Mouse (Mus musculus) cerebellum, adult 2 months (tissue): ENCODE results near the gene Med27. TPM values are rescaled to one million over a fixed set of nuclear protein-coding genes. Genes with fewer than 3 reads are reported as not detected.
A peak's percentile ranks its signal among the peaks of the same experiment; 100 is the strongest.

Source experiments
- DNase-seq, 2 experiments: peaks; one replicate each; pipeline ENCODE4 v3.0.0; 2021
- H3K27ac ChIP-seq: fragments of 200-500 bp; 2 replicates; pipeline ENCODE4 v1.5.1; 2012; ENCODE audit warnings: low read length, control low read depth, inconsistent platforms; ENCODE audit not compliant: insufficient read depth
- H3K27me3 ChIP-seq: fragments of 200-500 bp; 2 replicates; pipeline ENCODE4 v1.6.1; 2012; ENCODE audit warnings: inconsistent platforms, mild to moderate bottlenecking, low read length, moderate library complexity; ENCODE audit not compliant: control insufficient read depth, insufficient read depth
- H3K4me1 ChIP-seq: fragments of 200-500 bp; 2 replicates; pipeline ENCODE4 v1.6.1; 2011; ENCODE audit warnings: low read length; ENCODE audit not compliant: control insufficient read depth, insufficient read depth
- H3K4me3 ChIP-seq: fragments of 200-500 bp; replicated peaks from 2 replicates; pipeline ENCODE3; 2011; ENCODE audit warnings: mild to moderate bottlenecking, low read depth, low read length, control low read depth; ENCODE audit not compliant: insufficient read depth
- CTCF ChIP-seq: fragments of 200-500 bp; IDR thresholded peaks from 2 replicates; pipeline ENCODE4 v1.5.1; 2011; ENCODE audit warnings: low read depth, mild to moderate bottlenecking, control low read depth, low read length, moderate library complexity, borderline replicate concordance; ENCODE audit not compliant: insufficient read depth
- POLR2A ChIP-seq: fragments of 200-500 bp; IDR thresholded peaks from 2 replicates; pipeline ENCODE4 v1.6.1; 2011; ENCODE audit warnings: low read length, control low read depth, borderline replicate concordance; ENCODE audit not compliant: insufficient read depth
- WGBS: fragments of 180-500 bp; shearing (Covaris S2); methylation state at CpG from one replicate; pipeline ENCODE4 v1.1.7; 2018; 5-methylcytosine and 5-hydroxymethylcytosine counted together
- polyA plus RNA-seq: library from polyadenylated mRNA; depleted of rRNA; stranded (reverse); fragments of >200 nt; gene quantifications from 2 replicates; pipeline ENCODE4 v1.2.3, GENCODE M21; 2012; rRNA removed

Gene Med27
- 45.3 and 47.0 TPM in 2 replicates for polyA plus RNA-seq

DNA sequence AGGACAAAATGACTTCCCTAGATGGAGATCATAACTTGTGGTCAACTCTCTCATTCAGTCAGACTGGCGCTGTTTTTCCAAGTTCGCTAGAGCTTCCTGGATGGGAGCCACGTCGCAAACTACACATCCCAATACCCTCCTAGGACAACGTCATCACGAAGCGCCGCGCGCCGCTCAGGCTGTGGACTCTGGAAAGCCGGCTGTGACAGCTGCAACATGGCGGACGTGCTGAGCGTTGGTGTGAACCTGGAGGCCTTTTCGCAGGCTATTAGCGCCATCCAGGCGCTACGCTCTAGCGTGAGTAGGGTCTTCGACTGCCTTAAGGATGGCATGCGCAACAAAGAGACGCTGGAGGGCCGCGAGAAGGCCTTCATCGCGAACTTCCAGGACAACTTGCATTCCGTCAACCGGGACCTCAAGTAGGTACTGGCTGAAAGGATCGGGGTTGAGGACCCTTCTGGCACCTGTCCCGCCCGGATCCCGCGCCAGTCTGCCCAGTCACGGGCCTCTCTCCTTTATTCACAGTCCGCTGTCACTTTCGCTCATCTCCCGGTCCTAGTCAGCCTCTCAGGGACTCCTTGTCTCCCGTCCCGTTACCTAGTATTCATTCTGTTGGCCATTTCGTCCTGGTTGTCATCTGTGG lies at the start of gene Med27:
TSS of gene Med27 (plus strand) at position 191 of the 643 bp plus-strand sequence.
- Histone ChIP-seq H3K4me1 (peaks cover 4% of the 10 kb centered on the region; the same call in 1 of the 2 replicates), H3K27me3 (no peaks in the 10 kb centered on the region), H3K4me3 (peak within 1 kb of the TSS; percentile 76), H3K27ac (no peak within 1 kb of the TSS)
- DNase-seq, result peak; percentile 95 to 96
- under 1% methylated on average over 41 of the region's 41 CpGs for WGBS
- no peak for TF ChIP-seq CTCF
- peak; percentile 83; the same call in 1 of the 2 replicates for TF ChIP-seq POLR2A

GRCm38 (mm10) chr2:29309966-29310365 lies 36.7 kb upstream of the Med27 start:
- no peak overlapping the region for H3K4me3 ChIP-seq
- no peak for DNase-seq
- WGBS, result 66% methylated on average over 7 of the region's 7 CpGs
- TF ChIP-seq CTCF, result no peak
- TF ChIP-seq POLR2A, result no peak
- H3K4me1 ChIP-seq, result no peaks in the 10 kb centered on the region
- no peaks in the 10 kb centered on the region for H3K27me3 ChIP-seq
- no peak overlapping the region for H3K27ac ChIP-seq

GRCm38 (mm10) chr2:29312058-29312457 lies 34.6 kb upstream of the Med27 start:
- TF ChIP-seq POLR2A (no peak), CTCF (no peak)
- Histone ChIP-seq H3K4me1 (no peaks in the 10 kb centered on the region), H3K27me3 (no peaks in the 10 kb centered on the region), H3K27ac (no peak overlapping the region), H3K4me3 (no peak overlapping the region)
- no peak for DNase-seq
- 91% methylated on average over 5 of the region's 5 CpGs for whole genome bisulfite sequencing

- no peak for DNase-seq
- WGBS, result 72% methylated on average over 4 of the region's 4 CpGs
- TF ChIP-seq CTCF (no peak), POLR2A (no peak)
Measured at GRCm38 (mm10) chr2:29317906-29318470, 28.6 kb upstream of the Med27 start.

GRCm38 (mm10) chr2:29318596-29318995 lies 28.0 kb upstream of the Med27 start:
- Histone ChIP-seq H3K4me1 (no peaks in the 10 kb centered on the region), H3K4me3 (no peak overlapping the region), H3K27me3 (no peaks in the 10 kb centered on the region), H3K27ac (no peak overlapping the region)
- DNase-seq, result no peak
- 90% methylated on average over 3 of the region's 3 CpGs for WGBS
- TF ChIP-seq POLR2A (no peak), CTCF (no peak)

More at GRCm38 (mm10) chr2:29317906-29318470, 28.6 kb upstream of the Med27 start:
- Histone ChIP-seq H3K4me3 (no peak overlapping the region), H3K4me1 (no peaks in the 10 kb centered on the region), H3K27ac (no peak overlapping the region), H3K27me3 (no peaks in the 10 kb centered on the region)

- H3K27me3 ChIP-seq, result no peaks in the 10 kb centered on the region
- TF ChIP-seq CTCF (no peak), POLR2A (no peak)
- peak; percentile 19 to 37 for DNase-seq
- no peak overlapping the region for H3K27ac ChIP-seq
- no peaks in the 10 kb centered on the region for H3K4me1 ChIP-seq
- 10% methylated on average over 11 of the region's 11 CpGs for WGBS
- peak overlapping the region; percentile 0 for H3K4me3 ChIP-seq
Measured at GRCm38 (mm10) chr2:29320229-29320751, 26.3 kb upstream of the Med27 start.

DNA sequence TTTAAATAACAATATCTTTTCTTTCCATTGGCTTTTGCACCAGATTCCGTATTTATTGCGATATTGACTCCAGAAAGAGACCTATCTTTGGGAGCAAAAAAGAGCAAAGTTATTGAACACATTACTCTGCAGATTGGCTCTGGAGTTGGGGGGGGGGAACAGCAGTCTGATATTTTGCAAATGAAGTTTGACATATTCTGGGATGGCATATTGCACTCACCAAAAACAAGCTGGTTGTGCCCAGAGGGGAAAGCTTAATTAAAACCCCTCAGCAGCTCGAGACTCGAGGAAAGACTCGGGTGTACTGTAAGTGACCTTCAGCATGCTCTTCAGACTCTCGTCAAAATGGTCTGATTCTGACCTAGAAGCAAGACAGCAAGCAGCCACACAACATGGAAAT lies 25.8 kb upstream of the Med27 start:
- DNase-seq, result no peak
- Histone ChIP-seq H3K4me1 (no peaks in the 10 kb centered on the region), H3K27me3 (no peaks in the 10 kb centered on the region), H3K27ac (no peak overlapping the region), H3K4me3 (no peak overlapping the region)
- TF ChIP-seq CTCF (no peak), POLR2A (no peak)
- 67% methylated on average over 6 of the region's 6 CpGs for WGBS

DNA sequence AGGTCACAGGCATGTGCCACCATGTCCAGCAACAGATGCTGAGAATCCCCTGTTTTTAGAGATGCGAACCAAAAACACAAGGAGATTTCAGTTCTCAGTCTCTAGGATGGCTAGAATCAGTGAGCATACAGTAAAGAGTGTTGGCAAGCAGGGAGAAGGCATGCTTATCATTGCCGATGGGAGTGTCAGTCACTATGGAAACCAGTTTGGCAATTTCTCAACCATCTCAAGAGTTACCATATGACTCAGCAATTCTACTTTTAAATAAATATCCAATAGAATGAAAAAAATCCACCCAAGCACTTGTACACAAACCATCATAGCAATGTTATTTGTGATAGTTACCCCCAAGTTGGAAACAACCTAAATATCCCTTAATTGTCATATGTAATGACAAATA lies 22.2 kb upstream of the Med27 start:
- TF ChIP-seq CTCF (no peak), POLR2A (no peak)
- Histone ChIP-seq H3K4me1 (no peaks in the 10 kb centered on the region), H3K27me3 (no peaks in the 10 kb centered on the region), H3K4me3 (no peak overlapping the region), H3K27ac (no peak overlapping the region)
- 51% methylated on average over 2 of the region's 2 CpGs for WGBS
- no peak for DNase-seq
